Mouse (Mus musculus) MEL (cell line): ENCODE data around the gene Fnbp4.

Source experiments
- CHD1 ChIP-seq: IDR thresholded peaks from 2 replicates; pipeline ENCODE4 v1.6.1; 2012; ENCODE audit warnings: low read depth, mild to moderate bottlenecking, inconsistent platforms, low read length, improper control_type of control experiment
- CTCF ChIP-seq, 3 experiments: IDR thresholded peaks in 2 of 3; conservative IDR thresholded peaks in 1 of 3; 2 replicates each; pipeline ENCODE4 v1.5.1; 2011 to 2012; ENCODE audit warnings: low read length in 3 of 3, low read depth in 2 of 3, mild to moderate bottlenecking in 2 of 3, improper control_type of control experiment in 1 of 3, inconsistent platforms in 1 of 3, mixed read lengths in 1 of 3, moderate library complexity in 1 of 3; ENCODE audit not compliant: control insufficient read depth in 1 of 3, insufficient read depth in 1 of 3, poor library complexity in 1 of 3, severe bottlenecking in 1 of 3
- ELF1 ChIP-seq: IDR thresholded peaks from 2 replicates; pipeline ENCODE4 v1.6.1; 2014; ENCODE audit warnings: low read depth, mild to moderate bottlenecking, inconsistent platforms, low read length, improper control_type of control experiment, moderate library complexity
- ETS1 ChIP-seq: IDR thresholded peaks from 2 replicates; pipeline ENCODE4 v1.6.1; 2012; ENCODE audit warnings: low read depth, mild to moderate bottlenecking, inconsistent platforms, low read length, improper control_type of control experiment, moderate library complexity
- GABPA ChIP-seq: IDR thresholded peaks from 2 replicates; pipeline ENCODE4 v1.6.1; 2012; ENCODE audit warnings: low read depth, mild to moderate bottlenecking, inconsistent platforms, low read length, improper control_type of control experiment, moderate library complexity
- MAX ChIP-seq: IDR thresholded peaks from 2 replicates; pipeline ENCODE4 v1.6.1; 2011; ENCODE audit warnings: low read length, improper control_type of control experiment
- POLR2A ChIP-seq, 2 experiments: IDR thresholded peaks; 2 replicates each; pipeline ENCODE4 v1.6.1; 2011 to 2012; ENCODE audit warnings: low read length in 2 of 2, mild to moderate bottlenecking in 2 of 2, control low read depth in 1 of 2, improper control_type of control experiment in 1 of 2, low read depth in 1 of 2, moderate library complexity in 1 of 2; ENCODE audit not compliant: control insufficient read depth in 1 of 2, insufficient read depth in 1 of 2, poor library complexity in 1 of 2
- POLR2AphosphoS2 ChIP-seq: IDR thresholded peaks from 2 replicates; pipeline ENCODE4 v1.6.1; 2011; ENCODE audit warnings: low read length, improper control_type of control experiment

- TF ChIP-seq CTCF (IDR thresholded peaks at IDR 0.05 in 2 of 3, conservative IDR thresholded peaks at IDR 0.05 in 1 of 3; ENCODE audit: control insufficient read depth in 1 of 3, insufficient read depth in 1 of 3, low read depth in 2 of 3, low read length in 3 of 3, poor library complexity in 1 of 3, severe bottlenecking in 1 of 3) (no peak), ETS1 (peak; percentile 15; the same call in 1 of the 2 replicates), POLR2A (IDR thresholded peaks at IDR 0.05; ENCODE audit: control insufficient read depth in 1 of 2, insufficient read depth in 1 of 2, low read depth in 1 of 2, low read length in 2 of 2, poor library complexity in 1 of 2) (no peak), ELF1 (peak; percentile 56; the same call in 1 of the 2 replicates), MAX (no peak), GABPA (no peak), POLR2AphosphoS2 (no peak), CHD1 (no peak)
Observed at GRCm38 (mm10) chr2:90828739-90829138, 83.6 kb downstream of the Fnbp4 start.
